Mouse (Mus musculus): Measurements from ENCODE around the gene Stpg2. TPM values are rescaled to one million over a fixed set of nuclear protein-coding genes. Genes with fewer than 3 reads are reported as not detected.

Stpg2 gene
- polyA plus RNA-seq, 1 experiment from 2014 or later: 0.15 TPM

DNA sequence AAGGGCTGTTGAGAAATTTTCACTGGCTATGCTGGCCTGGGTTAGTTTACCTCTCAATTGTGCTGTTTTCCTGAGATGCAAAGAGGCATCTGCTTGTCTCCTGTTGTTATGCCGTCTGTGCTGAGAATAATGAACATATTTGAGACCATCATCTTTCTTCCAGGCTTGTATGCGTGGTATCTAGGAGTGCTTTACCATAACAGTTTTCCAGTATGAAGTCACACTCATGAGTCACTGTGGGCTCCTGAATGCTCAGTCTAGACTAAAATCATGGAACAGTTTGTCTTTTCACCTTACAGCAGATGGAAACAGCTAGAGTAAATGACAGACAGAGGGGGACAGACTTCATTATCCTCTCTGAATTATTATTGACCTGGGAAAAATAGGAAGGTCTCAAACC lies 527.7 kb downstream of the Stpg2 start:
- Histone ChIP-seq H3K4me2 (no peak overlapping the region), H3K36me3 (ENCODE audit: control insufficient read depth, insufficient read depth, low read length) (no peaks in the 10 kb centered on the region), H3K4me3 (ENCODE audit: low read depth, low read length) (no peak overlapping the region), H3K9ac (ENCODE audit: low read length) (no peak overlapping the region), H3K9me3 (ENCODE audit: control insufficient read depth, low read length) (no peaks in the 10 kb centered on the region), H3K27ac (ENCODE audit: low read depth, low read length) (no peak overlapping the region), H3K27me3 (ENCODE audit: control insufficient read depth, insufficient read depth, low read length) (no peaks in the 10 kb centered on the region), H3K4me1 (ENCODE audit: control insufficient read depth, insufficient read depth, low read length) (no peaks in the 10 kb centered on the region)
- WGBS: 91% methylated on average over 2 of the region's 2 CpGs
- no peak for DNase-seq (ENCODE audit: low spot score, missing footprints)
- ATAC-seq (ENCODE audit: low FRiP score): no peak

DNA sequence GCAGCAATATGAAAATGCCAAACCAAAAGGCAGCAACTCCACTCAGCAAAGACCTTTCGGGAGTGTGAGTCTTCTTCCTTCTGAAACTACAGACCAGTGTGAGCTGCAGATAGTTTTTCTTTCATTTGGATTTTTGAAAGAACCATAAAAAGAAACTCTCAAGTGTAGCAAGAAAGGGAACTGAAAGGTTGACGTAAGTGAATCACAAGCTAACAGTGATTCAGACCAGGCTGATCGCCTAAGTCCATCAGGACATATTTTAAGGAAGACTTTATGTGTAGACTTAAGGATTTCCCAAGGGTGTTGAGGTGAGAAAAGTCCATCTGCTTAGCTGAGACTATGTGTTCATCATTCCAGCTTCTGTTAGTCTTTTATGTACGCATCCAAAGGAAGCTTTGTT lies 533.9 kb downstream of the Stpg2 start:
- H3K36me3 ChIP-seq (ENCODE audit: control insufficient read depth, insufficient read depth, low read length): no peaks in the 10 kb centered on the region
- 95% methylated on average over 4 of the region's 4 CpGs for WGBS
- H3K4me1 ChIP-seq (ENCODE audit: control insufficient read depth, insufficient read depth, low read length): no peaks in the 10 kb centered on the region
- no peak overlapping the region for H3K9ac ChIP-seq (ENCODE audit: low read length)
- H3K4me3 ChIP-seq (ENCODE audit: low read depth, low read length): no peak overlapping the region
- DNase-seq (ENCODE audit: low spot score, missing footprints): no peak
- no peaks in the 10 kb centered on the region for H3K9me3 ChIP-seq (ENCODE audit: control insufficient read depth, low read length)
- H3K27ac ChIP-seq (ENCODE audit: low read depth, low read length): no peak overlapping the region
- H3K27me3 ChIP-seq (ENCODE audit: control insufficient read depth, insufficient read depth, low read length): no peaks in the 10 kb centered on the region
- H3K4me2 ChIP-seq: no peak overlapping the region
- ATAC-seq (ENCODE audit: low FRiP score): no peak

Other genes with a start within 250 kb of the Stpg2 start
- gene Rap1gds1, start 130.5 kb upstream of the Stpg2 start, polyA plus RNA-seq (2014; fragmentation: Nextera tagmentation; extraction: Ambion mirVana): 61.0 and 63.3 TPM in 2 replicates